ENCODE assay signal across 22 mouse cellular contexts in the genomic region with DNA sequence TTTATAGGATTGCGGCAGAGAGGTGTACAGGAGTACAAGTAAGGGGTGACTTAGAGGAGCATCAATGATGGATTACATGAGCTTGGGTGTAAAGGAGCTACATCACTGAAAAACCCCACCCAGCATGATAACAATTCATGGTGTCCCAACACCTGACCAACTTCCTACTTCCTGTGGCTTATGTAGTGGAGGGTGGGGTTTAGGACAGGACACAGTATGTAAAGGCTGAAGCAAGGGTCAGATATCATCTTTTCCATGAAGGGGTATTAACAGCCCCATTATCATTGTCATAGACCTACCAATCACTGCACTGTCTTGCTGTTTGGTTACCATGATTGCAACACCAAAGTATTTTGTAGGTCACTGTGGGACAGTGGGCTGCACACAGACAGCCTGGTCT.
A peak's percentile ranks its signal among the peaks of the same experiment; 100 is the strongest.
DNase-seq lines count a peak whose midpoint lies in the region; ATAC-seq and TF ChIP-seq lines count a peak whose summit lies in the region.
"Had no signal": no experiment of that assay in that cellular context is flagged by ENCODE, and none has a peak within 500 bp of the region (broad histone marks: within the 10 kb centered on the region; RNA-seq: fewer than 3 reads in every experiment).

No protein-coding gene starts in this region.

- TF ChIP-seq CTCF in liver, adult 2 months (IDR thresholded peaks at IDR 0.05; ENCODE audit: low read depth, low read length), result no peak
- TF ChIP-seq CTCF in liver, postnatal 0 days (IDR thresholded peaks at IDR 0.05; ENCODE audit: low read depth), result no peak
- TF ChIP-seq CTCF in midbrain, postnatal 0 days (IDR thresholded peaks at IDR 0.05), result no peak

- H3K4me3 ChIP-seq in hindbrain, embryonic 11.5 days (ENCODE audit: low read depth, low read length), result no peak overlapping the region
- H3K4me3 ChIP-seq in hindbrain, embryonic 16.5 days (ENCODE audit: low read length), result no peak overlapping the region
- H3K4me3 ChIP-seq in liver, adult 2 months (ENCODE audit: insufficient read depth, low read depth, low read length), result no peak overlapping the region
- no peak overlapping the region for H3K4me3 ChIP-seq in liver, postnatal 0 days (ENCODE audit: low read depth, low read length)
- H3K4me3 ChIP-seq in midbrain, embryonic 14.5 days (replicated peaks; ENCODE audit: low read depth, low read length), result no peak overlapping the region
- no peak overlapping the region for H3K4me3 ChIP-seq in midbrain, embryonic 15.5 days
- no peak overlapping the region for H3K4me3 ChIP-seq in midbrain, postnatal 0 days (ENCODE audit: low read depth, low read length)
- H3K4me3 ChIP-seq in midbrain, embryonic 10.5 days, result no peak overlapping the region

- no peak overlapping the region for H3K4me2 ChIP-seq in hindbrain, embryonic 11.5 days (replicated peaks; ENCODE audit: low read depth, low read length)
- H3K4me2 ChIP-seq in hindbrain, embryonic 16.5 days (ENCODE audit: low read length), result no peak overlapping the region
- no peak overlapping the region for H3K4me2 ChIP-seq in liver, postnatal 0 days (ENCODE audit: low read depth, low read length)
- no peak overlapping the region for H3K4me2 ChIP-seq in midbrain, embryonic 14.5 days (ENCODE audit: low read length)
- no peak overlapping the region for H3K4me2 ChIP-seq in midbrain, embryonic 15.5 days
- H3K4me2 ChIP-seq in midbrain, postnatal 0 days (ENCODE audit: low read depth, low read length, poor library complexity, severe bottlenecking), result no peak overlapping the region

- 100% methylated on average over 1 of the region's 1 CpGs for WGBS in hindbrain, embryonic 11.5 days
- WGBS in hindbrain, embryonic 16.5 days, result 95% methylated on average over 1 of the region's 1 CpGs
- WGBS in liver, adult 2 months, result 100% methylated on average over 1 of the region's 1 CpGs
- 78% methylated on average over 1 of the region's 1 CpGs for WGBS in liver, postnatal 0 days (ENCODE audit: insufficient replicate concordance)
- 100% methylated on average over 1 of the region's 1 CpGs for WGBS in midbrain, embryonic 14.5 days
- WGBS in midbrain, embryonic 15.5 days, result 97% methylated on average over 1 of the region's 1 CpGs
- 93% methylated on average over 1 of the region's 1 CpGs for WGBS in midbrain, postnatal 0 days
- WGBS in midbrain, embryonic 10.5 days, result 97% methylated on average over 1 of the region's 1 CpGs

- H3K79me2 ChIP-seq in liver, adult 2 months (ENCODE audit: control insufficient read depth, insufficient read depth, low read length), result no peaks in the 10 kb centered on the region

- no peak overlapping the region for H3K9ac ChIP-seq in hindbrain, embryonic 11.5 days (ENCODE audit: low read depth, low read length)
- H3K9ac ChIP-seq in hindbrain, embryonic 16.5 days (ENCODE audit: low read depth, low read length), result no peak overlapping the region
- no peak overlapping the region for H3K9ac ChIP-seq in liver, adult 2 months (ENCODE audit: low read depth, low read length)
- H3K9ac ChIP-seq in liver, postnatal 0 days (replicated peaks), result no peak overlapping the region
- no peak overlapping the region for H3K9ac ChIP-seq in midbrain, embryonic 14.5 days (replicated peaks; ENCODE audit: low read length)
- no peak overlapping the region for H3K9ac ChIP-seq in midbrain, embryonic 15.5 days
- H3K9ac ChIP-seq in midbrain, postnatal 0 days (replicated peaks; ENCODE audit: low read length, poor library complexity, severe bottlenecking), result no peak overlapping the region

- no peaks in the 10 kb centered on the region for H3K4me1 ChIP-seq in hindbrain, embryonic 11.5 days (replicated peaks; ENCODE audit: control insufficient read depth, insufficient read depth, low read length)
- H3K4me1 ChIP-seq in hindbrain, embryonic 16.5 days (ENCODE audit: control insufficient read depth, insufficient read depth, low read depth, low read length), result no peaks in the 10 kb centered on the region
- H3K4me1 ChIP-seq in liver, adult 2 months (ENCODE audit: control insufficient read depth, insufficient read depth, low read length), result no peaks in the 10 kb centered on the region
- no peaks in the 10 kb centered on the region for H3K4me1 ChIP-seq in liver, postnatal 0 days (ENCODE audit: insufficient read depth)
- H3K4me1 ChIP-seq in midbrain, embryonic 14.5 days (ENCODE audit: control insufficient read depth, insufficient read depth, low read length), result no peaks in the 10 kb centered on the region
- H3K4me1 ChIP-seq in midbrain, embryonic 15.5 days, result no peaks in the 10 kb centered on the region
- H3K4me1 ChIP-seq in midbrain, postnatal 0 days (ENCODE audit: insufficient read depth, low read length), result no peaks in the 10 kb centered on the region
- no peaks in the 10 kb centered on the region for H3K4me1 ChIP-seq in midbrain, embryonic 10.5 days

- no peak for TF ChIP-seq POLR2A in liver, adult 2 months (IDR thresholded peaks at IDR 0.05; ENCODE audit: extremely low read depth, insufficient read depth, low read length)

- peaks cover 8% of the 10 kb centered on the region; the same call in 1 of the 2 replicates for H3K9me3 ChIP-seq in hindbrain, embryonic 11.5 days (ENCODE audit: control insufficient read depth, low read length)
- H3K9me3 ChIP-seq in hindbrain, embryonic 16.5 days (ENCODE audit: control insufficient read depth, low read length), result peaks cover 24% of the 10 kb centered on the region
- no peaks in the 10 kb centered on the region; the same call in 1 of the 2 replicates for H3K9me3 ChIP-seq in liver, postnatal 0 days (ENCODE audit: low read length)
- peaks cover 7% of the 10 kb centered on the region for H3K9me3 ChIP-seq in midbrain, embryonic 14.5 days (ENCODE audit: control insufficient read depth, low read length)
- H3K9me3 ChIP-seq in midbrain, embryonic 15.5 days, result peaks cover 13% of the 10 kb centered on the region; the same call in 1 of the 2 replicates
- peaks cover 22% of the 10 kb centered on the region for H3K9me3 ChIP-seq in midbrain, postnatal 0 days (ENCODE audit: low read length)
- H3K9me3 ChIP-seq in midbrain, embryonic 10.5 days (replicated peaks), result peaks cover 66% of the 10 kb centered on the region
- H3K9me3 ChIP-seq: G1E had no signal

- ATAC-seq in hindbrain, embryonic 11.5 days (ENCODE audit: low FRiP score), result 0 out of 2 replicates have a peak, but pooled peaks have one; percentile 35
- ATAC-seq in hindbrain, embryonic 16.5 days, result no peak
- no peak for ATAC-seq in liver, postnatal 0 days
- peak; percentile 51; the same call in 1 of the 2 replicates for ATAC-seq in midbrain, embryonic 14.5 days (ENCODE audit: low FRiP score, low TSS enrichment)
- ATAC-seq in midbrain, embryonic 15.5 days (replicated peaks), result no peak
- peak; percentile 54; the same call in 1 of the 2 replicates for ATAC-seq in midbrain, postnatal 0 days (ENCODE audit: low FRiP score)
- ATAC-seq: activated CD4-positive, CD25-positive, alpha-beta regulatory T cell, adult 4 months; CD4-positive, CD25-positive, alpha-beta regulatory T cell, adult 4 months; Patski had no signal

- no peak for DNase-seq in hindbrain, embryonic 11.5 days (ENCODE audit: low spot score)
- peak; percentile 12 for DNase-seq in liver, adult 2 months (ENCODE audit: extremely low read depth, low read depth, low spot score)
- no peak for DNase-seq in liver, postnatal 0 days
- no peak for DNase-seq in midbrain, embryonic 14.5 days
- no peak for DNase-seq in midbrain, postnatal 0 days (ENCODE audit: low spot score)
- no peak for DNase-seq in midbrain, embryonic 10.5 days (ENCODE audit: low spot score)
- DNase-seq: adrenal gland, adult 2 months; adrenal gland, adult 8-10 months; adrenal gland, postnatal 10 days; adrenal gland, postnatal 14 days; adrenal gland, postnatal 25 days; adrenal gland, postnatal 36 days; B cell, adult 2 months; cerebellum, adult 11 months; cerebellum, adult 11-12 months had no signal

- H3K27me3 ChIP-seq in hindbrain, embryonic 11.5 days (ENCODE audit: control insufficient read depth, insufficient read depth, low read length), result no peaks in the 10 kb centered on the region
- no peaks in the 10 kb centered on the region for H3K27me3 ChIP-seq in hindbrain, embryonic 16.5 days (replicated peaks; ENCODE audit: control insufficient read depth, insufficient read depth, low read length)
- H3K27me3 ChIP-seq in liver, adult 2 months (ENCODE audit: control insufficient read depth, insufficient read depth, low read length), result no peaks in the 10 kb centered on the region
- no peaks in the 10 kb centered on the region for H3K27me3 ChIP-seq in liver, postnatal 0 days (ENCODE audit: insufficient read depth, low read length)
- no peaks in the 10 kb centered on the region for H3K27me3 ChIP-seq in midbrain, embryonic 14.5 days (ENCODE audit: control insufficient read depth, insufficient read depth, low read length)
- H3K27me3 ChIP-seq in midbrain, embryonic 15.5 days (replicated peaks), result no peaks in the 10 kb centered on the region
- no peaks in the 10 kb centered on the region for H3K27me3 ChIP-seq in midbrain, postnatal 0 days (ENCODE audit: insufficient read depth, low read length)
- no peaks in the 10 kb centered on the region for H3K27me3 ChIP-seq in midbrain, embryonic 10.5 days (ENCODE audit: low read depth, poor library complexity, severe bottlenecking)
- H3K27me3 ChIP-seq: CH12.LX, Patski had no signal

- TF ChIP-seq EP300 in liver, postnatal 0 days (IDR thresholded peaks at IDR 0.05; ENCODE audit: low read depth), result no peak

- H3K27ac ChIP-seq in hindbrain, embryonic 11.5 days (ENCODE audit: low read depth, low read length), result no peak overlapping the region
- no peak overlapping the region for H3K27ac ChIP-seq in hindbrain, embryonic 16.5 days (ENCODE audit: low read depth, low read length)
- H3K27ac ChIP-seq in liver, adult 2 months (replicated peaks; ENCODE audit: insufficient read depth, low read depth, low read length), result no peak overlapping the region
- no peak overlapping the region for H3K27ac ChIP-seq in liver, postnatal 0 days (ENCODE audit: low read depth)
- no peak overlapping the region for H3K27ac ChIP-seq in midbrain, embryonic 14.5 days (replicated peaks; ENCODE audit: low read depth, low read length)
- no peak overlapping the region for H3K27ac ChIP-seq in midbrain, embryonic 15.5 days
- H3K27ac ChIP-seq in midbrain, postnatal 0 days (ENCODE audit: low read depth, low read length), result no peak overlapping the region
- H3K27ac ChIP-seq in midbrain, embryonic 10.5 days (replicated peaks), result no peak overlapping the region

- no peaks in the 10 kb centered on the region for H3K36me3 ChIP-seq in hindbrain, embryonic 11.5 days (ENCODE audit: control insufficient read depth, insufficient read depth, low read length)
- no peaks in the 10 kb centered on the region for H3K36me3 ChIP-seq in hindbrain, embryonic 16.5 days (ENCODE audit: control insufficient read depth, insufficient read depth, low read length)
- no peaks in the 10 kb centered on the region for H3K36me3 ChIP-seq in liver, adult 2 months (ENCODE audit: control insufficient read depth, insufficient read depth, low read length)
- no peaks in the 10 kb centered on the region for H3K36me3 ChIP-seq in liver, postnatal 0 days (replicated peaks; ENCODE audit: insufficient read depth, low read length)
- H3K36me3 ChIP-seq in midbrain, embryonic 14.5 days (ENCODE audit: control insufficient read depth, insufficient read depth, low read length), result no peaks in the 10 kb centered on the region
- no peaks in the 10 kb centered on the region for H3K36me3 ChIP-seq in midbrain, embryonic 15.5 days (replicated peaks)
- no peaks in the 10 kb centered on the region for H3K36me3 ChIP-seq in midbrain, postnatal 0 days (ENCODE audit: insufficient read depth, low read length)
- no peaks in the 10 kb centered on the region for H3K36me3 ChIP-seq in midbrain, embryonic 10.5 days
- H3K36me3 ChIP-seq: G1E had no signal

Comparison
In these comparisons a context has a peak if more than half of its experiments do, and no peak if none do; other contexts are left out.
1. ATAC-seq: peak in hindbrain, embryonic 11.5 days (single experiment), midbrain, embryonic 14.5 days (single experiment) and midbrain, postnatal 0 days (single experiment); none in hindbrain, embryonic 16.5 days (single experiment), liver, postnatal 0 days (single experiment) and midbrain, embryonic 15.5 days (single experiment).